Mouse (Mus musculus) thymus, postnatal 0 days (tissue): ENCODE data around the gene Gm14137. TPM values are rescaled to one million over a fixed set of nuclear protein-coding genes. Genes with fewer than 3 reads are reported as not detected.

ENCODE experiments used
- DNase-seq: peaks from one replicate; pipeline ENCODE4 v3.0.0-alpha.2; 2015; ENCODE audit warnings: low spot score
- polyA plus RNA-seq: library from polyadenylated mRNA; unstranded; fragments of >200 nt; fragmentation: Nextera tagmentation; extraction: Ambion mirVana; gene quantifications from 2 replicates; pipeline ENCODE4 v1.2.1, GENCODE M21; 2015

Gene Gm14137
- 0.37 and 0.44 TPM in 2 replicates for polyA plus RNA-seq

DNA sequence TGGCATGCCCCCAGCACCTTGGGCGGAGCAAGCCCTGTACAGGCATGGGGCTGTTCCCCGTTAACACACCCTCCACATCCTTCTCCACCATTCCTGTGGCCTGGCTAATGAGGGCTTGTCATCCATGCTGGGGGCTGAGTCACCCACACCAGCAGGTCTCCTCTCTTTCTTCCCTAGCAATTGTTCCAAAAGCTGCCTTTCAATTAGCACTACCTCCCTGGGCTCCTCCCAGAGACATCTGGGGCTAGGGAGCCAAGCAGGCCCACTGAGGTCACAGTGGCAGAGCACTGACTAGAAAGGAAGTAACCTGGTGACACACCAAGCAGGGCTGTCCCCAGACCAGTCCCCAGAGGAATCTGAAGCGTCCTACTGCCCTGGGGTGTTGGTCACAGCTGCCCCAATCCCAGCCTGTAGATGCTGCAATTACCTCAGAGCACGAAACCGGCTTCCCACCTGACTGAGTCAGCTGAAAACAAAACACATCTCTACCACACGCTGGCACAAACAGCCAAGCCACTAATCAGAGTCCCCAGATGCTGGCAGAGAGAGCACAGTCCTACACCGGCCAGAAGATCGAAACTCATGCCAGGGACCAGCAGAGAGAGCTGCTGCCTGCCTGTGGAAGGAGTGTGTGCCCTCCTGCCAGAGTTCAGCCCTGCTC lies at the start of gene Gm14137:
Gm14137 (plus strand) TSS at position 519 of the 661 bp plus-strand sequence.
- DNase-seq = no peak

GRCm38 (mm10) chr2:119136346-119136898 lies 37.9 kb upstream of the Gm14137 start:
- no peak for DNase-seq

DNA sequence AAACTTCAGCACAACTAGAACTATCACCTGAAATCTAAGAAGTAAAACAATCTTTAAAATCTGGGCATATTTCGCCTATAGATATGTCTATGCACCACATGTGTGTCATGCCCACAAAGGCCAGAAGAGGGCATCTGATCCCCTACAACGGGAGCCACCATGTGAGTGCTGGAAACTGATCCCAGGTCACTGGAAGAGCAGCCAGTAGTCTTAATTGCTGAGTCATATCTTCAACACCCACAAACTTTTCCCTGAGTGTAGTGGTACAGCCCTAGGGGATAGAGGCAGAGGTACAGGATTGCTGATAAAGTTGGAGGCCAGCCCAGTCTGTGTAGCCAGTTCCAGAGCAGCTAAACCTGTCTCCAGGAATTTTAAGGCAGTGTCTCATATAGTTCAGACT lies 29.1 kb upstream of the Gm14137 start:
- no peak for DNase-seq

GRCm38 (mm10) chr2:119146435-119146834 lies 27.9 kb upstream of the Gm14137 start:
- DNase-seq = no peak

GRCm38 (mm10) chr2:119147160-119147678 lies 27.1 kb upstream of the Gm14137 start:
- DNase-seq = no peak

- no peak for DNase-seq
Observed at GRCm38 (mm10) chr2:119147775-119148174, 26.5 kb upstream of the Gm14137 start.

- no peak for DNase-seq
Observed at GRCm38 (mm10) chr2:119152255-119152654, 22.1 kb upstream of the Gm14137 start.

DNA sequence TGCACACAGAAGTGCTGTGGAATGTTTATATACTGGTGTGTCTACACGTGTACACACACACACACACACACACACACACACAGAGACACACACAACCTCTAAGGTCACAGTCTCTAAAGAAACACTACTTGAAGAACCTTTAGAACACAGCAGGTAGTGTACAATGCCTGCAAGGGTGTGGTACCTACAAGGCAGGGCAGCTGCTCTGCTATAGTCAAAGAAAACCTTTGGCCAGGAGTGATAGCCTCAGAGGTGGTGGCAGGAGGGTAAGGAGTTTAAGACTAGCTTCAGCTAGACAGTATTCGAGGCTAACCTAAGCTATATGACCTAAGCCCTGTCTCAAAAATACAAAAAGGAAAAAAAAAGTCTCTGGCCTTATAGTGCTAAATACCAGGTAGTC lies 19.6 kb upstream of the Gm14137 start:
- no peak for DNase-seq

GRCm38 (mm10) chr2:119155388-119155787 lies 18.9 kb upstream of the Gm14137 start:
- no peak for DNase-seq

DNA sequence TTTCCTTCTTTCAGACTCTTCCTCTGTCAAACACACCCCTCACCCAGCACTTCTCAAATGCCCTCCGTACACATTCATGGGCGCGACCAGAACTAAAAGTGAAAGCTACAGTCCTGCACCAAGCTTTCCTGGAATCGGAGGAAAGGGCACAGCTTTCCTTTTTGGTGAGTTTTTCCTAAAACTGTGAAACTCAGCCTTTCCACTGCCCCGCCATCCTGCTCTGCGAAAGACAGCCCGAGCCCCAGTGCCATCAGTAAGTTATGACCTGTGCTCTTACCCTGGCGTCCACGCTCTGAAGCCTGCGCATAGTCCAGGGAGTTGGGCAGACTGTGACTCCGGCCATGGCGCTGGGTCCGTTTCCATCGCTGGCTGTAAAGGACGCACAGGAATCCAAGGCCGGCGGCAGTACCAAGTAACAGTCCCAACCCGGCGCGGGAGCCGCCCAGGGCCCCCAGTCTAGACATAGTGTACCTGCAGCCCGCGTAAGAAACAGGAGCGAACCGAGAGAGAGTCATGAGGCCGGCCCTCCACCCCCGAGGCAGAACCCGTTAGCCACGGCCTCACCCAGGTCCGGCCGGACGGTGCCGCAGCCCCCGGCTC lies 18.1 kb upstream of the Gm14137 start:
- DNase-seq = no peak

GRCm38 (mm10) chr2:119156681-119157572 lies 17.4 kb upstream of the Gm14137 start, which contains the start of gene Rmdn3:
Rmdn3 (minus strand) TSS chr2:119157034.
- peak; percentile 95 for DNase-seq

DNA sequence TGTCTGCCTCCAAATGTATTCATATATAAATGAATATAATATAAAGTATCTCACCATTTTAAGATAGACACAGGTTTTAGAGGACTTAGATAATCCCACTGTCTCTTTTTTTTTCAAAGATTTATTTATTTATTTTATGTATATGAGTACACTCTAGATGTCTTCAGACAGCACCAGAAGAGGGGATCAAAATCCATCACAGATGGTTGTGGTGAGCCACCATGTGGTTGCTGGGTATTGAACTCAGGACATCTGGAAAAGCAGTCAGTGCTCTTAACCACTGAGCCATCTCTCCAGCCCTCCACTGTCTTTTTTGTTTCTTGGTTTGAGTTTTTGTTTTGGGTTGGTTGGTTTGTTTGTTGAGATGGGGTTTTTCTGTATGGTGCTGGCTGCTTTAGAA lies 16.5 kb upstream of the Gm14137 start:
- DNase-seq = no peak

- DNase-seq = no peak
Observed at GRCm38 (mm10) chr2:119161247-119161646, 13.1 kb upstream of the Gm14137 start.

GRCm38 (mm10) chr2:119163135-119163534 lies 11.2 kb upstream of the Gm14137 start:
- DNase-seq = no peak

- no peak for DNase-seq
Observed at GRCm38 (mm10) chr2:119163999-119164398, 10.3 kb upstream of the Gm14137 start.

DNA sequence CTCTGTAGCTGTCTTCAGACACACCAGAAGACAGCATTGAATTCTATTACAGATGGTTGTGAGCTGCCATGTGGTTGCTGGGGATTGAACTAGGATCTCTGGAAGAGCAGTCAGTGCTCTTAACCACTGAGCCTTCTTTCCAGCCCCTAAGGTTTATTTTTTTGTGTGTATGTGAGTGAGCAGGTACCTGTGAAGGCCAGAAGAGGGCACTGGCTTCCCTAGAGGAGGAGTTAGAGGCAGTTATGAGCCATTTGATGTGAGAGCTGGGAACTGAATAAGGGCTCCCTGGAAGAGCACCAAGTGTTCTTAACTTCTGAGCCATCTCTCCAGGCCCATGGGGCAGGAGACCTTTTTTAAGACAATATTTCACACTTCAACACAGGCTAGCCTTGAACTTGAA lies 8.9 kb upstream of the Gm14137 start:
- no peak for DNase-seq

GRCm38 (mm10) chr2:119166901-119167865 lies 7.1 kb upstream of the Gm14137 start, which contains the start of gene Gchfr:
Gchfr (plus strand) TSS chr2:119167773.
- DNase-seq = peak; percentile 26

DNA sequence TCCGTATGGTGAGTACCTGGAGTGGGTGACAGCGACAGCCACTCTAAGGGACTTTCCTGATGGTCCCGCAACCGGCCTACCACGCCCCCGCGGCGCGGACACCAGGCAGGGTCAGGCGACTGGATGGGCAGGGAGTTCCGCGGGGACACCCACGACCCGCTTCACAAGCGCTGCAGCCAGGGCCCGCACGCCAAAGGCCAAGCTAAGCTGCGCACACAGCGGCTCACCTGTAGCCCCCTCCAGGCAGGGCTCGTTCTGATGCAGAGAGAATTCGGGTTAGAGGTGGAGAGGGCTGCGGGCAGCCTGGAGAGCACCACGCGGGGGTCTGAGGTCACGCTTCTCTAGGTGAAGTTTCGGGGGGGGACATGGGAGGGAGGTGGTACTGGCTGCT lies 6.4 kb upstream of the Gm14137 start:
- DNase-seq = no peak

DNA sequence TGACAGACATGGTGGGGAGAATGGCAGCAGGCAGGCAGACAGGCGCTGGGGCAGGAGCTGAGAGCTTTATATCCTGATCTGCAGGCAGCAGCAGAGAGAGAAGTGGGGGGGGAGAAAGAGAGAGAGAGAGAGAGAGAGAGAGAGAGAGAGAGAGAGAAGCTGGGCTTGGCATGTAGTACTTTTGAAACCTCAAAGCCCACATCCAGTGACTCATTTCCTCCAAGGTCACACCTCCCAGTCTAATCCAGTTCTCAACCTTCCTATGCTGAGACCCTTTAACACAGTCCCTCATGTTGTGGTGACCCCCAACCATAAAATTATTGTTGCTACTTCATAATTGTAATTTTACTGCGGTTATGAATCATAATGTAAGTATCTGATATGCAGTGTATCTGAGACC lies 4.0 kb upstream of the Gm14137 start:
- no peak for DNase-seq

GRCm38 (mm10) chr2:119171574-119171973 lies 2.7 kb upstream of the Gm14137 start:
- no peak for DNase-seq
